Mouse (Mus musculus): ENCODE data around the gene Slc24a3.

Slc24a3 gene

DNA sequence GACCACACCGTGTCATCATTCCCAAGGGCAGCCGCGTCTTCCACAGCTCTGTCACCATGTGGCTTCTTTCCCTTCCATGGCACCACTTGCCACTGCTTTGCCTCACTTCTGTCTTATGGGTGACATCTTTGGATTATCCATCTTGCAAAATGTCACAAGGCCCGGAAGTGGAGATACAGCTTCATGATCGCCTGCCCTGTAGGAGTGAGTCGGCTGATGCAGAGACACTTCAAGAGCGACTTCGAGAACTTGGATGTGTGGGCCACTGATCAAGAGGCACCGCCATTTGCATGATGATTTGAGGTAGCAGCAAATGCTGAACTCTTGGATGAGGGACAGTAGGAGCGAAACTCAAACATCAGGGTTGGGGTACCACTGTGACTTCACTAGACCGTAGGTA lies 46.0 kb downstream of the Slc24a3 start:
- DNase-seq = no peak

DNA sequence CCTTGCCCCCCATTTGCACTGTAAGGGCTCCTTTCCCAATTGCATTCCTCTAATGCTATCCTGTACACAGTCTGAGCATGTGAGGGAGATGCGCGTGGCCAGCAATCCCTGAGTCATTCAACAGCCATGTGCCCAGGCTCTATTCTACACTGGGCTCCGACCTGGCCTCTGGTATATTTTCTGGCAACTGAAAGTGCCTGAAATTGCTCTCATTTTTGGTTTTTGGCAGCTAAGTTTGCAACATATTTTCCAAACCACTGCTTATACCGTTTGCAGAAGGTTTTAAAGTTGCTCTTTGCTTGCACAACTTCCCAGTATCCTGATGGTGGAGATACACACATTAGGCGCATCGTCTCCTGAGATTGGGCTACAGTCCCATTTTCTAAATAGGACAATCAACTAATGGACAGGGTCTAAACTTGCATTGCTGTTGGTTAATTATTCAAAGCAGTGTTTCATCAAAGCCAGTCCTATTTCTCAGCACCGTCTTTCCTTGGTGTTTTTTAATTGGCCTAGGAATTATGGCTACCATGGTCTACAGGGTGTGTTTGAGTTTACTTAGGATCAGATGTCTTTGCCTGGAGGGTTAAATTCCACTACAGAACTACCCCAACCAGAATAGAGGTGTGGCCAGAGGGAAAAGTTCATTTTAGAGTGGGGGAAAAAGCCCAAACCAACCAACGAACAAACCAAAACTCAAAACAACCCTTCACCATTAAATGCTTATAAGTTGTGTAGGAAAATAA lies 46.7 kb downstream of the Slc24a3 start:
- no peak for DNase-seq

DNA sequence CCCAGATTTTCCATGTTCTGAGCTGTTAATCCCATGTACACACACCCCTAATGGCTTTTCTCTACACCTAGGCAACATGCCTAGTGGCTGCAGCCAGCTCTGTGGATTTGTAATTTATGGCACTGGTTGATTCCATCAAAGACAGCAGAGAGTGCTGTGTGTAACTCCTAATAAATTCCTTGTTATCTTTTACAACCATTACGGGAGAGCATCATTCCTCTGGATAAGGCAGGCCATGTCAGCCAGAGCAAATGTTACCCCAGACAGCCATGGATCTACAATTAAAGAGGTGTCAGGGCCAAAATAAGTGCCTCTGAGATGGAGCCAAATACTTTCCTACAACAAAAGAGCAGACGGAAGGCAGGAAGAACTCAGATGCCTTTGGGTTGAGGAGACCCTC lies 49.0 kb downstream of the Slc24a3 start:
- DNase-seq = no peak

- no peak for DNase-seq
These were observed 49.9 kb downstream of the Slc24a3 start for GRCm38 (mm10) chr2:145217422-145217821.

- DNase-seq = no peak
These were observed 51.7 kb downstream of the Slc24a3 start for GRCm38 (mm10) chr2:145219246-145219645.

DNA sequence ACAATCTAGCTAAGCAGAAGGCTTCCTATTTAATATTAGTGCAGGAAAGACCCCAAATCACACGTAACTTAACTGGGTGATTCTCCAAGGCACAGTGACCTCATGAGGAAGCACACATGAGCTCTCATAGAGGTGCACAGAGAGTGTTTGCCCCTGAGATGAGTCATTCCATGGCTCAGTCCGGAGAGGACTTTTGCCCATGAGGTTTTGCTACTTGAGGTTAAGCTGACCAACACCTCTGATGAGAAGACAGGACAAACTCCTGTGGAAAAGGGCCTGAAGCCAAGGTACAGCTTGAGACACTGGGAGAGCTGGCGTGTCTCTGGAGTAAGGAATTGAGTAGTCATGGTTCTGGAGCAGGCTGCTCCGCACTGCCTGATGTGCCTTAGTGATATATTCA lies 56.1 kb downstream of the Slc24a3 start:
- DNase-seq = no peak

DNA sequence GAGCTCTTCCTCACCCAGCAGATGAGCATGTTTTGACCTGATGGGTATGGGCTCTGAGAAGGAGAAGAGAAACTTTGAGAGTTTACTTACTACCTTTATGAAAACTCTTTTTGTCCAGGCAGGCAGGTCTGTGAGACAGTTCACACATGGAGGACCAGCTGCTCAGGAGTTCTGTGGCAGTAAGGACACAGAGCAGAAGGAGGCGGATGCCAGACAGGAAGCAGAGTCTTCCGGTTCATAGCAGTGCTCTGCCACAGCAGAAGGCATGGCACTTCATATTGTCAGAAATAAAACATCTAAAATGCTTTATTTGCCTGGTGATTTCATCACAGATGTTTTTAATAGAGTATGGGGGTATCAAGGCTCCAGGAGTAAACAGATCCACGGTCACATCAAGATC lies 58.1 kb downstream of the Slc24a3 start:
- DNase-seq = peak in 1 of 2 experiments; percentile 8

GRCm38 (mm10) chr2:145226100-145226499 lies 58.5 kb downstream of the Slc24a3 start:
- no peak for DNase-seq

DNA sequence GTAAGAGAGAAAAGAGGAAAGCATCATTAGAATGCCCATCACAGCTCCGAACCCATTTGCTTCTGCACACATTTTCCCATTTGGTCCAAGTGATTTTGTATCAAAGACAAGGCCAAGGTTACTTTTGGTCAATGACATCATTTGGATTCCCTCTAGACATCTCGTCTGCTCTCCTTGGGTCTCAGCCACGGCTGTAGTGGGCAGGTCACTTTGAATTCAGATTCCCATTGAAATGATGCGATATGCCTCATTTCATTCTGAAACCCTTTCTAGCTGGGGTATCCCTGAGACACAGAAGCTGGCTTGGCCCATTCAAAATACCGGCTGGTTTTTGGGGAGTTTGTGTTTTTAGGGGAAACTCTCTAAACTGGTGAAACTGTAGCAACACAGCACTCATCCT lies 59.8 kb downstream of the Slc24a3 start:
- no peak for DNase-seq

DNA sequence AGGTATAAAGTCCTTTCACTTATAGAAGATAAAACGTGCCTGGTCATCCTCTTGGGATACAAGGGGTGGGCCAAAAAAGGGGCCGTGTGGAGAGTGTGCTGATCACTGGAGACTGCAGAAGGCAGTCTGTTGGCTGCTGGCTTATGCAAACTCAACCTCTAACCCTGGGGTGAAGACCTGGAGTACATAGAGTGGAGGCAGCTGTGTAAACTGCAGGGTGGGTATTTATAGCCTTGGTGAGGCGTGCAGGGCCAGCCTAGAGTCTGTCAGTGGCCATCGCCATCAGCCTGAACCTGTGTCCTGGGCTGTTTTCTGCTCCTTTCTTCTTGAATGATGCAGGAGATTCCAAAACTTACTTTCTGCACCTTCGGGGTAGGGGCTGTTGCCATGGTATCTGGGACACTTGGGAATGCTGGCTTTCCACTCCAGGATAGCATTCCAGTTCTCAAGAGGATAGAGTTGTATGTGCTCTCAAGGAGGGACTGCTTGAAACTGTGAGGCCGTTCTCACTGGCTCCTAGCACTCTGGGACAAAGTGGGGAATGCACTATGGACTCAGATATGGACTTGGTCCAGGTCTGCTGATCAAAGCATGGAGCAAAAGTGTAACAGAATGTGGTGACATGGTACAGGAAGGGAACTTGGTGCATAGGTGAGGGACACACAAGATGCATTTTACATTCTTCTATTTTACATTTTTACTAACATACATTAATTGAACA lies 65.4 kb downstream of the Slc24a3 start:
- DNase-seq = no peak

- DNase-seq = peak; percentile 6 to 9
These were observed 66.2 kb downstream of the Slc24a3 start for GRCm38 (mm10) chr2:145233547-145234398.

DNA sequence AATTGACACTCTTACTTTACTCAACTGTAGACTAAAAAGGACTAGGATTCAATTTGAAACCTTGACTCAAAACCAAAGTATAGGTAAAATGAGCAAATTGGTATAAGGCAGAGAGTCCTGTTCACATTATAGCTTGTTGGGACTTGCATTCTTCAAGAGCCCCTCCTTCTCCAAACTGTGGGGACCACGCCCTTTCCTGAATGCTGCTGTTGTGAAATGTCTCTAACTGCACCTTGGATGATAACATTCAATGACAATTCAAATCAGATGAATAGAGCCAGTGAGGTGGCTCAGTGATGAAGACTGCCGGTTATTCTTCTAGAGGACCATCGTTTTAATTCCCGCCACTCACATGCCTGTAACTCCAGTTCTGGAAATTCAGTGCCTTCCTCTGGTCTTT lies 78.8 kb downstream of the Slc24a3 start:
- DNase-seq = no peak

GRCm38 (mm10) chr2:145248185-145248584 lies 80.6 kb downstream of the Slc24a3 start:
- DNase-seq = no peak

GRCm38 (mm10) chr2:145257332-145257731 lies 89.8 kb downstream of the Slc24a3 start:
- no peak for DNase-seq

DNA sequence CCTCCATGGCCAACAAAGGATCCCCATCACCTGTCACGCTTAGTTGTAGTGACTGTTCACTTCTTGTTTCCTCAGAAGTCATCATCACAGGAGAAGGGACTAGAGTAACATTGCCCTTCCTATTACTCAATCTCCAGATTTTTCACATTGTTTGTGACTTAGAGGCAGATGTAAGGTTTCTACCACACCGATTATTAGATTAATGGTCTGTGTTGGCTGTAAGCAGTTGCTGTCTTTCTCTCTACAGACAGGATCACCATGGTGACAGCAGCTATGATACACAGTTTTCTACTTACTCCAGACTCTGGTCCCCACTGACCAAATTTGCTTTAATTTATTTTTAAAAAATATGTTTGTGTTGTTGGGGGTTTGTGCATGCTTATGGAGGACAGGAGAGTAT lies 90.3 kb downstream of the Slc24a3 start:
- DNase-seq = no peak

DNA sequence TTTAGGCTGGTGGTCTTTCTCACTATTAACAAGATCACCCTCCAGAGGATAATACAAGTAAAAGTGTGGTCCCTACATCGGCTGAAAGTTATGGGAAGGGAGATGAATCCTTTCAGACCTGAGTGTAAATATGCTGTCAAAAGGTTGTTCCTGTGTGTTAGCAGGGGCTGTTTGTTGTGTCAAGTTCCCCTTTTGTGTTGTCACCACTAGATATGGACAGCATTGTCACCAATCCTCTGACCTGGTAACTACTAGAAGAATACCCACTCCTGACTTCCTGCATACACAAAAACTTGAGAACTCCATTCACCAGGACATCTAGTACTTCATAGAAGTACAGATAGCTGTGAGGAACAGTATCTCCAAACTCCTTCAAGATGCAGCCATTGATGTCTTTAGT lies 93.0 kb downstream of the Slc24a3 start:
- no peak for DNase-seq

DNA sequence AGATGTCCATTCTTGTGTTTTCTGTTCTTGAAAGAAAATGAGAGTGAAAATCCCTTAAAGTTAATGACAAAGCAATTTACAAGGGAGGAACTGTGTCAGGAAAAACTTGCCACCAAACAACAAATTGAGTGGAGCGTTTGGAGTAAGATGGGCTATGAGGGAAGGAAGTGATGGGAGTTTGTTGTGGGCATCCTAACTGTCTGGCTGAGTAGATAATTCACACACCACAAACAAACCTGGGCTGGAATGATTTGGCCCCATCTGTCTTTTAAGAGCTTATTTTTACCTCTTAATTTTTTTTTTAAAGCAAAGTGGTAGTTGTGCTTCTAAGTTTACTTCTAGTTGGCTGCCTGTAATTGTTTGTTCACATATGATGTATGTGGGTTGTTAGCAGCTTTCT lies 94.6 kb downstream of the Slc24a3 start:
- no peak for DNase-seq

- DNase-seq = no peak
These were observed 99.2 kb downstream of the Slc24a3 start for GRCm38 (mm10) chr2:145266723-145267122.

GRCm38 (mm10) chr2:145268971-145269370 lies 101.4 kb downstream of the Slc24a3 start:
- DNase-seq = no peak

GRCm38 (mm10) chr2:145269410-145269809 lies 101.9 kb downstream of the Slc24a3 start:
- no peak for DNase-seq

DNA sequence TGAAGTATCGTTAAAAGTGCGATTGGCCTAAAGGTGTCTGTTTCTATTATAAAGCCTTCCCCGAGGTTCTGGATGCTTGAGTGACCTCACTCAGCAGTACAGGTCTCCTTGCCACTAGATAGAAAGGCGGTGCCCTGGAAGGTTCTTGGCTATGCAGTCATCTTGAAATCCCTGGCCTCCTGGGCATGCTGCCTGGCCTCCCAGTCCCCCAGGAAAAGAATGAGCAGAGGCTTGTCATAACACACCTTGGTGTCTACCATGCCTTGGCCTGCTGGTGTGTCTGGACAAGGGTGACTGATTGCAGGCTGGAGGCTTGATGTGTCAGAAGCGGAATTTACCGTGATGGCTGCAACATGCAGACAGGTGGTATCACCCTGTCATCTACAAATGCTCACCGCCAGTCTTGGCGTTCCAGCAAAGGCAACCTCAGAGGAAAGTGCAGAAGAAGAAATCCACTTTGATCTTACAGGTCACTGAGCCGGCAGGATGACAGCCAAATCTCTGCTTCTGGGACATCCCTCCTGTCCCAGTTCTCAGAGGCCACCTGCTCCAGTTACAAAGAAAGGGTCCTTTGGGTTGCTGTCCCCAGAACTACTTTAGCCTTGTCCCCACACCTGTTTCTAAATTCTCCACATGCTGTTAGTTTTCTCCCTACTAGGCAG lies 106.6 kb downstream of the Slc24a3 start:
- no peak for DNase-seq

DNA sequence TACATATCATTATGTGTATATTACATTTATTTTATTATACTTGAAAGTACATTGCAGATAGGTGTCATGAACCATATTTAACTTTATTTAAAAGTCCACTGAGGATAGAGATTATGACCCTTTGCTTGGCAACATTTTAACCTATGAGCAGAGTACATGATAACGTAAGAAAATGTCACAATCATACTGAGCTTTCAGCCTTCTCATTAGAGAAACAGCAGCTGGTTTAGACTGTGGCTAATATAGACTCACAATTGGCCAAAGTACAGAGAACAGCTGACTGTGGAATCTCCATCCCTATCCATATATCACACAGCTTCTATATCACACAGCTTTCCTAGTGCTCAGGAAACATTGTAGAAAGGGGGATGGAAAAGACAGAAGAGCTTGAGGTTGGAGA lies 111.8 kb downstream of the Slc24a3 start:
- no peak for DNase-seq

- DNase-seq = no peak
These were observed 116.2 kb downstream of the Slc24a3 start for GRCm38 (mm10) chr2:145283746-145284145.
